Mouse (Mus musculus) ES-E14 (cell line): ENCODE results near the gene Grk5. TPM values are rescaled to one million over a fixed set of nuclear protein-coding genes. Genes with fewer than 3 reads are reported as not detected.

Experiments
- DNase-seq: peaks from one replicate; pipeline ENCODE4 v3.0.0-alpha.2; 2013; ENCODE audit warnings: low read depth, low spot score
- H3K27ac ChIP-seq: 2 replicates; pipeline ENCODE4 v1.5.1; 2012; ENCODE audit warnings: low read depth, mild to moderate bottlenecking, low read length, moderate library complexity, mixed read lengths; ENCODE audit not compliant: poor library complexity, insufficient read depth, severe bottlenecking
- H3K36me3 ChIP-seq: 2 replicates; pipeline ENCODE4 v1.6.1; 2012; ENCODE audit warnings: mild to moderate bottlenecking, low read length, moderate library complexity, mixed read lengths; ENCODE audit not compliant: control insufficient read depth, poor library complexity, insufficient read depth, severe bottlenecking
- H3K4me1 ChIP-seq, 2 experiments: fragments of 150-350 bp in 1 of 2; sonication (generic) in 1 of 2; 2 replicates each; pipeline ENCODE4 v1.6.1; 2012; ENCODE audit warnings: low read length in 2 of 2, mild to moderate bottlenecking in 1 of 2, mixed read lengths in 1 of 2; ENCODE audit not compliant: control insufficient read depth in 2 of 2, insufficient read depth in 2 of 2, poor library complexity in 1 of 2
- H3K4me3 ChIP-seq, 2 experiments: fragments of 150-350 bp in 1 of 2; sonication (generic) in 1 of 2; 2 replicates each; pipeline ENCODE4 v1.5.1; 2012; ENCODE audit warnings: low read length in 2 of 2, low read depth in 1 of 2, mild to moderate bottlenecking in 1 of 2, mixed read lengths in 1 of 2; ENCODE audit not compliant: insufficient read depth in 1 of 2, poor library complexity in 1 of 2, severe bottlenecking in 1 of 2
- H3K9ac ChIP-seq: 2 replicates; pipeline ENCODE4 v1.6.1; 2012; ENCODE audit warnings: low read depth, mild to moderate bottlenecking, low read length, mixed read lengths; ENCODE audit not compliant: poor library complexity, insufficient read depth, severe bottlenecking
- H3K9me3 ChIP-seq: fragments of 150-350 bp; sonication (generic); 2 replicates; pipeline ENCODE4 v1.6.1; 2012; ENCODE audit warnings: low read depth, mild to moderate bottlenecking, low read length; ENCODE audit not compliant: control insufficient read depth, insufficient read depth
- CHD2 ChIP-seq: IDR thresholded peaks from 2 replicates; pipeline ENCODE4 v1.6.1; 2014; ENCODE audit warnings: mild to moderate bottlenecking, low read depth, low read length, inconsistent platforms
- HCFC1 ChIP-seq: IDR thresholded peaks from 2 replicates; pipeline ENCODE4 v1.6.1; 2012; ENCODE audit warnings: low read length, inconsistent platforms, borderline replicate concordance; ENCODE audit not compliant: insufficient read depth
- MAFK ChIP-seq: IDR thresholded peaks from 2 replicates; pipeline ENCODE4 v1.6.1; 2014; ENCODE audit warnings: mild to moderate bottlenecking, low read depth, low read length, inconsistent platforms; ENCODE audit not compliant: insufficient read depth
- ZC3H11A ChIP-seq: IDR thresholded peaks from 2 replicates; pipeline ENCODE4 v1.6.1; 2012; ENCODE audit warnings: low read depth, mild to moderate bottlenecking, inconsistent platforms, low read length, borderline replicate concordance
- ZNF384 ChIP-seq: IDR thresholded peaks from 2 replicates; pipeline ENCODE4 v1.6.1; 2012; ENCODE audit warnings: low read depth, low read length, inconsistent platforms
- in situ Hi-C, 2 experiments: fragments of 600-800 bp; cut with MboI; formaldehyde crosslinking; loops; one replicate each; pipeline ENCODE4 v1.15.1; 2025; ENCODE audit warnings: low sequenced_read_pairs in 2 of 2, inconsistent platforms in 1 of 2; ENCODE audit not compliant: unreplicated experiment in 2 of 2
- total RNA-seq: library from RNA; depleted of rRNA; stranded (reverse); fragments of 300-350 nt; gene quantifications from 2 replicates; pipeline ENCODE4 v1.2.3, GENCODE M21; 2012

Grk5 gene
- total RNA-seq, 1 experiment: 2.5 TPM

DNA sequence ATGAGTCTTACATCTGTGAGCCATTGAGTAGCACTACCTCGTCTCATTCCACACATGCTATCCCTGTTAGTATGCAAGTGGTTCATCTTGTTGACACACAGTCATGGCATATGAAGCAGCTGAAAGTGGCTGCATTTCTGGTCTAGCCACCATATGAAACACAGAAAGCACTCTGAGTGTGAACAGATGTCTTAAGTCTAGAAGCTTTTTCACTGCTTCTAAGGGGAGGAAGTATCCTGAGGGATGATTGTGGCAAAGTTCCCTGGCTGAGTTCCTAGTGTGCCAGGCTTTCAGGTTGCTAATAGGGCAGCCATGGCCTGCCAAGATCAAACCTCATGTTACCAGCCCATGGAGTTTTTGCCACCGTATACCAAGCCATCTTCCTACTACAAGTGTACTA, 159.1 kb downstream of the Grk5 start:
- Histone ChIP-seq H3K27ac (no peak overlapping the region), H3K9me3 (no peaks in the 10 kb centered on the region), H3K9ac (no peak overlapping the region), H3K4me3 (no peak overlapping the region), H3K36me3 (no peaks in the 10 kb centered on the region), H3K4me1 (no peaks in the 10 kb centered on the region)
- TF ChIP-seq ZNF384 (no peak), MAFK (no peak), ZC3H11A (no peak), HCFC1 (no peak), CHD2 (no peak)
- in situ Hi-C loops: no loop called here
- no peak for DNase-seq

- H3K9ac ChIP-seq: no peak overlapping the region
- TF ChIP-seq ZC3H11A: no peak
- no peak for TF ChIP-seq ZNF384
- TF ChIP-seq CHD2: no peak
- TF ChIP-seq HCFC1: no peak
- no peak for TF ChIP-seq MAFK
- H3K4me1 ChIP-seq: no peaks in the 10 kb centered on the region
- H3K36me3 ChIP-seq: no peaks in the 10 kb centered on the region
- H3K27ac ChIP-seq: no peak overlapping the region
- H3K4me3 ChIP-seq: no peak overlapping the region
- in situ Hi-C loops: no loop called here
- no peaks in the 10 kb centered on the region for H3K9me3 ChIP-seq
- DNase-seq: no peak
Measured at GRCm38 (mm10) chr19:61049413-61049812, 159.9 kb downstream of the Grk5 start.

GRCm38 (mm10) chr19:61051151-61051550, 161.6 kb downstream of the Grk5 start:
- Histone ChIP-seq H3K9me3 (no peaks in the 10 kb centered on the region), H3K9ac (no peak overlapping the region), H3K27ac (no peak overlapping the region), H3K36me3 (no peaks in the 10 kb centered on the region), H3K4me1 (no peaks in the 10 kb centered on the region), H3K4me3 (no peak overlapping the region)
- no peak for TF ChIP-seq MAFK
- no peak for TF ChIP-seq HCFC1
- in situ Hi-C loops: no loop called here
- no peak for DNase-seq

DNA sequence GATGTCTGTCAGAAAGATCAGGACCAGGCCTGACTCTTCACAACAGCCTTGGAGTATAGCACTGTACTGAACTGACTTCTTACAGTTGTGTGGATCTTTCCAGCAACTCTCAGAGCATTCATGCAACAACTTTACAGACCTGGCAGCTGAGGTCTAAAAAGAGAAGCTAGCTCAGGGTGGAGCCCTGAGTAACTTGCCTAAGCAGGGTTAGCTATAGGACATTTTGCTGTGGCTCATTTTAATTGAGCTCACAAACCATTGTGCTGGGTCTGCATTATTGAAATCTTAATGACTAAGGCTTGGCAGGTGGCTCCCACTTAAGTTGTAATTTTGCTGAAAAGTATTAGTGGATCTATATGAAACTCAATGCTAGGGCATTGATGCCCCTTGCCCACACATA, 162.5 kb downstream of the Grk5 start:
- no peaks in the 10 kb centered on the region for H3K9me3 ChIP-seq
- no peaks in the 10 kb centered on the region for H3K36me3 ChIP-seq
- DNase-seq: no peak
- no peaks in the 10 kb centered on the region for H3K4me1 ChIP-seq
- H3K27ac ChIP-seq: no peak overlapping the region
- in situ Hi-C loops: no loop called here
- H3K4me3 ChIP-seq: no peak overlapping the region
- no peak overlapping the region for H3K9ac ChIP-seq
- TF ChIP-seq ZNF384 (no peak), CHD2 (no peak), ZC3H11A (no peak), MAFK (no peak), HCFC1 (no peak)

DNA sequence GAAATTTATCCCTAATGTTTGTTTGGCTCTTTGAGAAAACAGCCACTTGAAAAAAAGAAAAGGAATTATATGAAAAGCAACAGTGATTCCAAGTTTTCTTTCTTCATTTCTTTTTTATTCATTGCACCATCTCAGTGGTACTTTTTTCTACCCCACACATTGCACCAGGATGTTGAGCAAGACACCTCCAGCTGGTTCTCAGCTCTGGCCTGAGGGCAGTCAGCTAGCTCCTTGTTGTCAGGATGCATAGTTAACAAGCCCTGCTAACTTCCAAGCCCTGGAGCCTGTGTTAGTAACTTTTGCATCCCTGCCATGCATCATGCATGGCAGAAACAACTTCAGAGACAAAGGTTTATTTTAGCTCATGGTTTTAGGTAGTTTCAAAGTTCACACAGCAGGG, 163.2 kb downstream of the Grk5 start:
- TF ChIP-seq HCFC1 (no peak), MAFK (no peak), ZC3H11A (no peak), ZNF384 (no peak), CHD2 (no peak)
- in situ Hi-C loops: no loop called here
- no peak for DNase-seq
- Histone ChIP-seq H3K36me3 (no peaks in the 10 kb centered on the region), H3K9ac (no peak overlapping the region), H3K27ac (no peak overlapping the region), H3K4me3 (no peak overlapping the region), H3K4me1 (no peaks in the 10 kb centered on the region), H3K9me3 (no peaks in the 10 kb centered on the region)
